Mouse (Mus musculus) hematopoietic stem cell, adult 5-6 weeks (primary cell): ENCODE measurements at regions not wholly inside any gene's neighbourhood (a gene's known extent, or its start where the extent isn't known, plus 50 kb on each side); places are given as distances from the start of the nearest gene placed in this dataset.

Source experiments
- ATAC-seq, 2 experiments: fragments of 125-278 bp in 1 of 2; replicated peaks in 1 of 2; 2 replicates each; pipeline ENCODE4 v1.8.0; 2016 to 2017; ENCODE audit warnings: inconsistent platforms in 2 of 2, mild to moderate bottlenecking in 2 of 2, moderate number of reproducible peaks in 2 of 2, low read depth in 1 of 2, moderate TSS enrichment in 1 of 2; ENCODE audit not compliant: low FRiP score in 2 of 2, poor library complexity in 2 of 2, severe bottlenecking in 2 of 2, insufficient read depth in 1 of 2, low TSS enrichment in 1 of 2

GRCm38 (mm10) chr12:57809961-57810360, 246.0 kb downstream of the Ttc6 start:
- ATAC-seq: no peak

GRCm38 (mm10) chr12:57823809-57824208, 259.9 kb downstream of the Ttc6 start:
- no peak for ATAC-seq

GRCm38 (mm10) chr12:57825754-57826153, 261.8 kb downstream of the Ttc6 start:
- peak; percentile 32 to 68; a peak in 2 of 4 replicates for ATAC-seq

GRCm38 (mm10) chr12:57842813-57843212, 278.9 kb downstream of the Ttc6 start:
- no peak for ATAC-seq

GRCm38 (mm10) chr12:57871028-57871427, 307.1 kb downstream of the Ttc6 start:
- no peak for ATAC-seq

DNA sequence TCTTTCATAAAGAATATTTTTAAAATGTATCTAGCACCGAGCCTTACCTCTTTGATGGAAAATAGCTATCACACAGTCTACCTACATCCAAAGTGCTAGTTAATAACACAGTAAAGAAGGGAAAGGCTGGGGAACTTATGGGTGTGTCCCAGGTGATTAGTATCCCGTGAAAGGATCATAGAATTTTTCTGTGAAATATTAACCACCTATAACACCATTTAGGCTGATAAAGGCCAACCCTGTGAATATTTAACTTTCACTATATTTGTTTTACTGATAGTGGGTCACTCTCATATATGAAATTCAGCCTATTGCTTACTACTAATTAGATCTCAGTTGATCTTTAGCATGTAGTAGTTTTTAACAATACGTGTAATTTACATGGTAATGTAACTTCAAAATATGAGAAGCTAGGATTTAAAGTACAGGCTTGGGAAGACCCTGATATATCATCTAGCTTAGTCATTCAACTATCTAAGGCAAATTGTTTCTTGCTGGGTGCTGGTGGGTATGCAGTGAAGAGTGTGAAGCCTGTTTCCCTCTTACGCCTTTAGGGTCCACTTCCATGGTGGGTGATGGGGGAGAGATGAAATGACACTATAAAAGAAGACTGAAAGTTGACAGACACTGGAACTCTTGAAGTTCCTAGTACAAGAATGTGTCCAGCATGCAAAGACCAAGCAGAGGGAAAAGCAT, 320.6 kb upstream of the Sstr1 start:
- ATAC-seq: no peak

DNA sequence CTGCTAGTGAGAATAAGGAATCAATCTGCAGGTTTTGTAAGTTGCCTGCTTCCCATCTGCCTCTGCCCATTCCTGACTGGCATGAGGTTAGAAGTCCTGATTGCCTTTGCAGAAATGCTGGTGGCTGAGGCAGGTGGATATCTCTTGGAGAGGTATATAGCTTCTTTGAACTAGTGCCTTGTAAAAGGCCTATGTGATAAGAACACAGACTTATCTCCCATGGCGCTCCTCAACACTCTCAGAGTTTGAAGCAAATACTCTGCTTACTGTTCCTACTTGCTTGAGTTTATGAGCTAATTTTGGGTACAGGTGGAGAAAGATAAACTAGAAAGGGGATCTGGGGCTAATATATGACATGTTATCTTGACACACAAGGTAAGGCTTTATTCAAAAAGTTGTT, 320.0 kb upstream of the Sstr1 start:
- no peak for ATAC-seq

DNA sequence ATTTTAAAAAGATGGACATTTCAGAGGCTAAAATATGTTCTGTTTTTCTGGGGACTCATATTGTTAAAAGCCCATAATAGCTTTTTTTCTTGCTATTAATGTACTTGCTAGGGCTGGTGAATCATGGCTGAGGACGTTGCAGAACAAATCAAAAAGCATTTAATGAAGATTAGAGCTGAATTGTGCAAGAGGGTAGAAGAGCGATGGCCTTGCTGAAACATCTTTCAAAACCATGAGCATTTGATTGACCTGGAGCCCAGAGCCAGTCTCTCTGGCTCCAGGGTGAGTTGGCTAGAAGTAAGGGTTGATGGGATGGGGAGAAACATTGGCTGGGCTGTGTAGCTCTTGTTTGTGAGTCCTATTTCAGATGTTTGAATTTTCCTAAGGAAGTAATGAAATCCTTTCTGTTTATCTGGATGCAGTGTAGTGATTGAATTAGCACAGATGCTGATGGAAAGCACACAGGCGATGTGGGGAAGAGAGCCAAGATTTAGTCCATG, 313.8 kb upstream of the Sstr1 start:
- ATAC-seq: no peak

DNA sequence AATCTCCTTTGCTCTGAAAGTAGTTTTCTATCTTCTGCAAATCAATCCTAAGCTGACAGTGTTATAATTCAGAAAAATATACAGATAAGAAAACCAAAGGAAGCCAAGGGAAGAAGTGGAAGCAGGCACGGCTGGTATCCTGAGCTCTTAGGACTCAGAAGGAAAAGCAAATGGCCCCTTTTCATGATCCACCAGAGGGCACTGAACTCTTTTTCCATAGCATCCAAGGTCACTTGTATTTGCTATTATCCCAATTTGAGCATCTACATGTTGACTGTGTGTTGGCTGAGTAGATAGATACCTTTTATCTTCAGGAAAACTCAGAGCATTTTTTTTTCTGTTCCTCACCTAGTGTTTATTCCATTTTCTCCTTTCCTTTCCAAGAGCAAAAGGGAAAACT, 306.9 kb upstream of the Sstr1 start:
- ATAC-seq: no peak

DNA sequence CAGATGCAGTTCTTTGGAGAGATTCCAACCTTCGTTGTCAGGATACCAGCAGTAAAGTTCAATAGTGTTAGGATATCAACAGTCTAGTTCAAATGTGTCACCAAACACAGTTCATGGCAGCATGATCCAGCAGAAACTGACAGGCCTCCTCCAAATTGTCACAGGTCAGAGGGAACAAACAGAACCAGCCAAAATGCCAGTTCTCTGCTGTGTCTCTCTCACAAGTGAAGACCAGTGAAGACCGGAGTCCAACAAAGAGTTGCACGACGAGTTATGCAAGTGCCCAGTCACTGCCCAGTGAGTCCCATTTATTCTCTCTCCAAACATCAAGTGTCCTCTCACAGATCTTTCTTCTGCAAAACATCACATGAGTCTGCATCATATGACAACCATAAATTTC, 293.4 kb upstream of the Sstr1 start:
- no peak for ATAC-seq

DNA sequence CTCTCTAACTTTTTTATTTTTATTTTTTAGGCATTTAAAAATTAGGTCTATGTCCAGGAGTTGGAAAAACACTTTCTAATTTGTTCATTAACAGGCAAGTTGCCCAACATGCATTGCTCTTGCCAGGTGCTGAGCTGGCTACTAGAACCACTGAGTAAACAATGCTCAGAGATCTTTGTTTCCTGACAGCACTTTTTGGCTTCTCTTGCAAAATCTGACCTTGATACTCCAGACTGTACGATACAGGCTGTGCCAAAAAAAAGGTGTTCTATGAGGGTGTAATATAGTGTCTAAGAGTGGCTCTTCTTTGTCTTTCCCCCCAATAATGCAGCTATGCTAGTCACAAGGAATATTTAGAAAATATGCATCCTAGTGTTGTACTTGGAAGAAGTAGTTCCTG, 289.5 kb upstream of the Sstr1 start:
- no peak for ATAC-seq

DNA sequence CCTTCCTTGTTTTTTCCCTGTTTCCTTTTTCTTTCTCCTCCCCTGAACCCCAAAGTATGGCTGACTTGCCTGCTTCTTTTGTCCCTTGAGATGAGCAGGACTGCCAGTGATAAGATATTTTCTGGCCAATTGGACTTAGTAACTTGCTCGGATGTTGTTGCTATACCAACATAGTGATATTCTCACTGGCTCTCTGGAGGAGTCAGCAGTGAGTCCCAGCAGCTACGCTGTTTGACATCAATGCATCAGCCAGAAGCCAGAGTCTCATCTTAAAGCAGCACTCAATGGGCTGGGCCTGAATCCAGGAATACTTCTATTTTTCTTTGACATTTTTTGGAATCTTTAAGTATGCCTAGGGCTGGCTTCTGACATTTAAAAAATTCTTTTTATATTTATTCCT, 287.1 kb upstream of the Sstr1 start:
- ATAC-seq: no peak

DNA sequence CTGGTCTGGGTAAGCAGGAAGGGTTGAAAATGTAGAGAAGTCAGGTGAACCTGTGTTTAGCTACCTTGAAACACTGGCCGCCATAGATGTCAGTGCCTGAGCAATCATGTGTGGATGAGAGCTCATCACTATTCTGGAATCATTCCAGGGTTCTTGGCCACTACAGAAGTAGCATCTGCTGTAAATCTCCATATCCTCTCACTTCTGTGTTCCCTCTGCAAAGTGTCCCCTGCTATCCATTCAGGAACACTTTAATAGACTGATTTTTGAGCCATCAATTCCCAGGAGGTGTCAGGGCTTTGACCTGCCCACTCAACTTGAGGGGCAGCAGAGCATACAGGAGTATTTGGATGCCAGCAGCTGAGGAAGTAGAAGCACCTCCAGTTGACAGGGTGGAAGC, 284.7 kb upstream of the Sstr1 start:
- ATAC-seq: no peak

DNA sequence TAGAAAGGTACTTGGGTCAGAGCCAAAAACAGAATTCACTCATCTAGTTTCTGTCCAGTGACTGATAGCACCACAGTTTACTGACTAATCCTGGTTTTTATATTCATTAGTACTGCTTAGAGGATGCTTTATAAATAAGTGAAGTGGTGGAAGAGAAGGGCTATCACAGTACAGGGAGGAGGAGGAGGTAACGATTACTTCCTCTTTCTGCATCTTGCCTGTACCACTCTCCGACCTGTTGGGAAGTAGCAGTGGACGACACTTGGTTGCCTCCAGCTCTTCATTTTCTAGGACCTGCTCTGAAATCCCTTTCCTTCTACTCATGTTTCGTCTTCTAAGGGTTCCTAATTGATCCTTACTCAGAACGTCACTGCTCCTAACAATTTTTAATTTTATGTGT, 283.5 kb upstream of the Sstr1 start:
- ATAC-seq: peak; percentile 51 to 62; a peak in 2 of 4 replicates

DNA sequence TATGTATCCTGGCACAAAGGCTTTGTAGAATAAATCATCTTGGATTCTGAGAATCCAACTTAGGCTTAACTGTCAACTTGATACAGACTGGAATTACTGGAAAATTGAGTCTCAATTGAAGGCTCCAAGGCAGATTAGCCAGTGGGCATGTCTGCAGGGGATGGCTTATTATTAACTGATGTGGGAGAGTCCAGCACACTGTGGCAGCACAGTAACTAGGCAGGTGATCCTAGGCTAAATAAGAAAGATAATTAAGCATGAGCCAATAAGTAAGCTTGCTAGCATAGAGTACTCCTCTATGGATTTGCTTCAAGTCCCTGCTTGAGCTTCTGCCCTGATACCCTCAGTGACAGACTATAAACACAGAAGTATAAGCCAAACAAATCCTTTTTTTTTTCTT, 279.7 kb upstream of the Sstr1 start:
- ATAC-seq: no peak

GRCm38 (mm10) chr12:57949886-57950285, 261.7 kb upstream of the Sstr1 start:
- ATAC-seq: no peak

DNA sequence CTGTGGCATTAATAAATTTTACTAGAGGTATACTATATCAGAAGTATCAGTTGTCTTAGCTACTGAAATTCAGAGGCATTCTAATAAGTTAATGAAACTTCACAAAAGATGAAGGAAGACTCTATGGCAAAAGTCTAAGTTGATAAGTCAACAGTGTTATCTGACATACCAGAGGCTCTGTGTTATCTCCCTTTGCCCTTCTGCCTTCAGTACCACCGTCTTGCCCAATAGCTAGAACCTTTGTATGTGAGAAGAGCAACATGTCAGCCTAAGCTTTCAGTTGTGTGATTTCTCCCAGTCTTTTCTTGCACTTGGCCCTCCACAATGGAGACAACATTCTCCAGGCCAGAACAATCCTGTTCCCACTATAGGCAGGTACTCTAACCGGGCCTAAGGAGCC, 253.0 kb upstream of the Sstr1 start:
- ATAC-seq: no peak

DNA sequence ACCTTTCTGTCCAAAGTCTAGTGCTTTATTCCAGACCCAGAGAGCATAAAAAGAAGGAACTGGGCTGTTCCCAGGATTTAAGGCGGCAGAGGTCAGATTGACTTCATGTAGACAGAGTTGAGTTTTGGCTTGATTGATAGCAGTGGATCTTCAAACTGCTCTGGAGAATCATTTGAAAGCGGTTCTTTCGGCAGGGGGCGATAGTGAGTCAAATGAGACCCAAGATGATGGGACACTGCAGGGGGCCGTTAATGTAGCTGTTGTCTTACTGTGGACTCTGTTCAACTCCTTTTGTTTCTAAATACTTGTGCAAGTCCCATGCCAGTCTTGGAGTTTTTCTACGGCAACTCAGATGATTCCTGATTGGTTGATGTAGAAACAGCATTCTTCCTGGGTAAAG, 251.4 kb upstream of the Sstr1 start:
- no peak for ATAC-seq

DNA sequence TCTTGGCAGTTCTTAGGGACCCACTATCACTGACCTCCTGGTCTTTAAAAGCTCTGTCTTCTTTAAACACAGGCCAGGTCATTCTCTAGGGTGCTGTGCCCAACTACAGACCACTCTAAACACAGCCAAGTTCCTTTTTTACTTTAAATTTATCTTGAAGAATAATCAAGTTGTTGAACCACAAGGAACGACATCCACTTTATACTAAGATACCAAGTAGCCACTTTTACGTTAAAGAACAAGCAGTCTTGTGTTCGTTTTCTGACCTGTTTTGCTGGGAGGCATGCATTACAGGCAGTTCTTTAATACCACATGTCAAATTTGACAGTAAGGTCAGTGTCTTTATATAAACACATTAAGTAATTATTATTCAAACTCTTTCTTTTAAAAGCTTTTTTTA, 242.4 kb upstream of the Sstr1 start:
- 0 out of 4 replicates have a peak, but pooled peaks of 1 of the 2 experiments have one; percentile 46 for ATAC-seq
